Mouse (Mus musculus) MEL (cell line): ENCODE data around the gene Slc41a2.

Experiments used
- CTCF ChIP-seq, 3 experiments: IDR thresholded peaks in 2 of 3; conservative IDR thresholded peaks in 1 of 3; 2 replicates each; pipeline ENCODE4 v1.5.1; 2011 to 2012; ENCODE audit warnings: low read length in 3 of 3, low read depth in 2 of 3, mild to moderate bottlenecking in 2 of 3, improper control_type of control experiment in 1 of 3, inconsistent platforms in 1 of 3, mixed read lengths in 1 of 3, moderate library complexity in 1 of 3; ENCODE audit not compliant: control insufficient read depth in 1 of 3, insufficient read depth in 1 of 3, poor library complexity in 1 of 3, severe bottlenecking in 1 of 3
- ZMIZ1 ChIP-seq: IDR thresholded peaks from 2 replicates; pipeline ENCODE4 v1.6.1; 2012; ENCODE audit warnings: low read depth, mild to moderate bottlenecking, inconsistent platforms, low read length, improper control_type of control experiment, moderate library complexity

- no peak for TF ChIP-seq CTCF (IDR thresholded peaks at IDR 0.05 in 2 of 3, conservative IDR thresholded peaks at IDR 0.05 in 1 of 3; ENCODE audit: control insufficient read depth in 1 of 3, insufficient read depth in 1 of 3, low read depth in 2 of 3, low read length in 3 of 3, poor library complexity in 1 of 3, severe bottlenecking in 1 of 3)
- TF ChIP-seq ZMIZ1, result no peak
Measured at GRCm38 (mm10) chr10:83346359-83346736, 8.7 kb upstream of the Slc41a2 start.
